Mouse (Mus musculus) hindbrain, embryonic 14.5 days (tissue): ENCODE measurements around the gene Arhgef3. TPM values are rescaled to one million over a fixed set of nuclear protein-coding genes. Genes with fewer than 3 reads are reported as not detected.

Experiments
- ATAC-seq: fragments of 200-750 bp; cut with Nextera tagmentation; 2 replicates; pipeline ENCODE4 v1.8.0; 2017; ENCODE audit warnings: moderate number of reproducible peaks, mild to moderate bottlenecking, moderate TSS enrichment, moderate library complexity; ENCODE audit not compliant: low FRiP score
- DNase-seq: peaks from one replicate; pipeline ENCODE4 v3.0.0-alpha.2; 2015; ENCODE audit warnings: low spot score
- H3K27ac ChIP-seq: fragments of 300-500 bp; sonication (generic); 2 replicates; pipeline ENCODE4 v1.5.1; 2014; ENCODE audit warnings: mild to moderate bottlenecking, moderate library complexity
- H3K27me3 ChIP-seq: fragments of 300-500 bp; sonication (generic); 2 replicates; pipeline ENCODE4 v1.6.1; 2014; ENCODE audit warnings: mild to moderate bottlenecking, low read length, mixed read lengths; ENCODE audit not compliant: control insufficient read depth, insufficient read depth
- H3K36me3 ChIP-seq: fragments of 300-500 bp; sonication (generic); replicated peaks from 2 replicates; pipeline ENCODE4 v1.6.1; 2014; ENCODE audit not compliant: control insufficient read depth, insufficient read depth
- H3K4me1 ChIP-seq: fragments of 300-500 bp; sonication (generic); replicated peaks from 2 replicates; pipeline ENCODE4 v1.6.1; 2014; ENCODE audit warnings: antibody characterized with exemption, low read length, mixed read lengths; ENCODE audit not compliant: control insufficient read depth, insufficient read depth
- H3K4me2 ChIP-seq: fragments of 300-500 bp; sonication (generic); replicated peaks from 2 replicates; pipeline ENCODE4 v1.6.1; 2014; ENCODE audit warnings: mild to moderate bottlenecking, moderate library complexity
- H3K4me3 ChIP-seq: fragments of 300-500 bp; sonication (generic); replicated peaks from 2 replicates; pipeline ENCODE4 v1.5.1; 2014; ENCODE audit warnings: mild to moderate bottlenecking, low read length
- H3K9ac ChIP-seq: fragments of 300-500 bp; sonication (generic); 2 replicates; pipeline ENCODE4 v1.6.1; 2014
- H3K9me3 ChIP-seq: fragments of 300-500 bp; sonication (generic); 2 replicates; pipeline ENCODE4 v1.6.1; 2016; ENCODE audit warnings: low read length; ENCODE audit not compliant: control insufficient read depth
- WGBS: fragments of 180-500 bp; shearing (Covaris S2); extraction: QIAGEN DNeasy Blood & Tissue Kit; methylation state at CpG from one replicate; pipeline ENCODE4 v1.1.7; 2014; 5-methylcytosine and 5-hydroxymethylcytosine counted together
- polyA plus RNA-seq: library from polyadenylated mRNA; unstranded; fragments of >200 nt; fragmentation: Nextera tagmentation; extraction: Ambion mirVana; gene quantifications from 2 replicates; pipeline ENCODE4 v1.2.1, GENCODE M21; 2014

The Arhgef3 gene
- polyA plus RNA-seq, 1 experiment from 2014 or later = 11.8 TPM

DNA sequence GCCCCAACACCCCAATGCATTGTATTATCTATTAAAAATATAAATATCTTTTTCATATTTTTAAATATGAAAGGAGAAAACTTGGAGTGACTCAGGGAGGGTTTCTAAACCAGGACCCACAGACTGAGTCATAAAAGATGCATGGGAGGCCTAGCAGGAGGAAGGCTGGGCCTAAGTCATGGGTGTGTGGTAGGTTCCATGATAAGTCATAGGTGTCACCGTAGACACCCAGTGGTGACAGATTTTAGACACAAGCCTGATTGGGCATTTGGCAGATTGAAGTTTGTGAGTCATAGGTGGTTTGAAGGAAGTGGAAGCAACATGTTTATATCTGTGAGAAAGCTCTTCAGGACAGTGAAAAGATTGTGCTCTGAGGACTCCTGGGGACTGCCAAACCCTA lies 134.4 kb downstream of the Arhgef3 start:
- H3K36me3 ChIP-seq = no peaks in the 10 kb centered on the region
- no peaks in the 10 kb centered on the region for H3K4me1 ChIP-seq
- ATAC-seq (no peak), DNase-seq (no peak)
- 100% methylated on average over 1 of the region's 1 CpGs for WGBS
- H3K4me3 ChIP-seq = no peak overlapping the region
- no peaks in the 10 kb centered on the region for H3K27me3 ChIP-seq
- H3K9ac ChIP-seq = no peak overlapping the region
- no peak overlapping the region for H3K4me2 ChIP-seq
- H3K9me3 ChIP-seq = no peaks in the 10 kb centered on the region
- H3K27ac ChIP-seq = no peak overlapping the region

DNA sequence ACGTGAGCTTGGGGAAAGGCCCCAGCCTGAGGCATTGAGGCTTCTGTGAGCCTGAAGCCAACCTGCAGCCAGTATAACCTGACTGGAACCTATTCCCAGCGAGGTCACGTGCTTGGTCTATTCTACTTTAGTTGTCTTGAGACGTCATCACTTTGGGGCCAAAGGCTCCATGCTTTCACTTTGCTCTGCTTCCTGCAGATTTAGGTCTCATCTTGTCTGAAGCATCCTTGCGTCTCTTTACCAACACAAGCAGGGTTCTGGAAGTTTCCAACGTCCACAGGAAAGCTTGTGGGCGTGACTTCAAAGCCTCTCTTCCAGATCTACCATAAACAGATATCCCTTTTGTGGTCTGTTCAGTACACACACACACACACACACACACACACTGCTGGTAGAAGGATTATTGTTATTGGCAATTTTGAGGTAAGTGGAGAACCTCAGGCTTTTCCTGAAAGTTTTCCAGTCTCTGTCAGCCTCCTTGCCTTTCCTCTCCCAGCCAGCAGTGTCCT lies 135.6 kb downstream of the Arhgef3 start:
- Histone ChIP-seq H3K9me3 (no peaks in the 10 kb centered on the region), H3K4me1 (no peaks in the 10 kb centered on the region), H3K36me3 (no peaks in the 10 kb centered on the region), H3K27me3 (no peaks in the 10 kb centered on the region), H3K4me2 (no peak overlapping the region), H3K9ac (no peak overlapping the region), H3K27ac (no peak overlapping the region), H3K4me3 (no peak overlapping the region)
- ATAC-seq (no peak), DNase-seq (no peak)
- 86% methylated on average over 7 of the region's 7 CpGs for whole genome bisulfite sequencing

DNA sequence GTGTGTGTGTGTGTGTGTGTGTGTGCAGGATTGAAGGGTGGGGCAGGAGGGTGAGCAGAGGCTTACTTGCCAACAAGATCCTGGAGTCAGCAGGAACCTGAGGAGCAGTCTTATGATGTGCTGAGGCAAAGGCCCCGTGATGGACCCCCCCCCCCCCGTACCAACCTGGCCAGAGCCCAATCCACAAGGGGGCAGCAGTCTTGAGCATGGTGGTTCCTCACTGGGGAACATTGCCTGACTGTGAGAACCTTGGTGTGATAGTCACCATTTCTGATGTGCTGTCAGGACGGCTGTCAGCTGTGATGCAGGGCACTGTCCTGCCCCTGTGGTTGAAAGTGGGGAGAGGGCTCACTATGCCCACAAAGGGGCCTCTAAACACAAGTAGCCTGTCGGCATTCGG lies 138.7 kb downstream of the Arhgef3 start:
- Histone ChIP-seq H3K27ac (no peak overlapping the region), H3K4me2 (no peak overlapping the region), H3K4me3 (no peak overlapping the region), H3K9me3 (no peaks in the 10 kb centered on the region), H3K4me1 (no peaks in the 10 kb centered on the region), H3K27me3 (no peaks in the 10 kb centered on the region), H3K36me3 (no peaks in the 10 kb centered on the region), H3K9ac (no peak overlapping the region)
- WGBS = 89% methylated on average over 5 of the region's 5 CpGs
- DNase-seq = no peak
- ATAC-seq = no peak

DNA sequence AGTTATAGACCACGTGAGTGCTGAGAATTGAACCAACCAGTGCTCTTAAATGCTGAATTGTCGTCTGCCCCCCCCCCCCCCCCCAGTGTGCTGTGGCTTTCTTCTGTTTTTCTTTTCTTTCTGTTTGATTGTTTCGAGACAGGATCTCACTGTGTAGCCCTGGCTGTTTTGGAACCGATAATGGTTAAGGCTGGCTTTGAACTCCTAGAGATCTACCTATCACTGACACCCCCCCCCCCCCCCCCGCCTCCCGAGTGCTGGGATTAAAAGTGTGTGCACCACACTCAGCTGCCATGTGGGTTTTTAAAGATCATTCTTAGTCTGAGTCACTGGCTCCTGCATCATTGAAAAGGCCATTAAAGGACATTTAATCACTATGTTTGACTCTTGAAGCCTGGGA lies 147.7 kb downstream of the Arhgef3 start:
- H3K27me3 ChIP-seq = no peaks in the 10 kb centered on the region
- no peaks in the 10 kb centered on the region for H3K36me3 ChIP-seq
- DNase-seq (no peak), ATAC-seq (no peak)
- no peak overlapping the region for H3K9ac ChIP-seq
- H3K9me3 ChIP-seq = no peaks in the 10 kb centered on the region
- H3K4me3 ChIP-seq = no peak overlapping the region
- no peak overlapping the region for H3K27ac ChIP-seq
- H3K4me1 ChIP-seq = no peaks in the 10 kb centered on the region
- 67% methylated on average over 6 of the region's 6 CpGs for WGBS
- no peak overlapping the region for H3K4me2 ChIP-seq

DNA sequence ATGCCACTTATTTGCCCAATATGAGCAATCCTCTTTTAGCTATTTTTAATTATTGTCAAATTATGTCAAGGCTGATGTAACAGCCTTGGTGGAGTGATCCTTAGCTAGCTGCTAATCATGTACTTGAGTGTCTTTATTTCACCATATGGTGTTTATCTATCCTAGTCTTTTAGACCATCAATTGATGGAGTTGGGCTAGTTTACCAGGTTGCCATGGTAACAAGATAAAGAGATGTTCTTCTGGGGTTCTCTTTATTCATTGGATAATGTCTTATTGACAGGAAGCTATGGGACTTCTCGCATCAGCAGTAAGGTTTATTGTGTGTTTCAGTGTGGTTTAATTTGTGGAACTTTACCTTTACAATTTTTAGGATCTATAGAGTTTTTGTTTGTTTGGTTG lies 151.9 kb downstream of the Arhgef3 start:
- Histone ChIP-seq H3K9me3 (no peaks in the 10 kb centered on the region), H3K4me3 (no peak overlapping the region), H3K9ac (no peak overlapping the region), H3K27ac (no peak overlapping the region), H3K27me3 (no peaks in the 10 kb centered on the region), H3K36me3 (no peaks in the 10 kb centered on the region), H3K4me2 (no peak overlapping the region), H3K4me1 (peaks cover 5% of the 10 kb centered on the region; the same call in 1 of the 2 replicates)
- ATAC-seq = no peak
- WGBS = 26% methylated on average over 1 of the region's 1 CpGs
- no peak for DNase-seq

DNA sequence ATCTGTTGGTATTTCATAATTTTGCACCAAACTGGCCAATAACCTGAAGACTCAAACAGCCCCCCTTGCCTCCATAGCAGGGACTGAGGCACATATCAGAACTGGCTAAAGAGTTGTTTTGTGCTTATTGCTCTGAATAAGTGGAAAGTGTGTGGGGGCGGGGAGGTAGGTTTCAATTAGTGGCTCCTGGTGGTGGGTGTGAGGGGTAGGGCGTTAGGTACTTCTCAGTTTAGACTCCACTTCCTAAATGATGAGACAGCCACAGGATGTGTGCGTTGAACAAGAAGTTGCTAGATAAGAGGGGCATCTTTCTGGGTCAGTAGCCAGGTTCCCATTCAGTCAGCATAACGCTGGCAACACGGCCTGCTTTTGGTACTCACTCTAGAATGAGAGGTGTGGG lies 153.4 kb downstream of the Arhgef3 start:
- 63% methylated on average over 5 of the region's 5 CpGs for WGBS
- ATAC-seq = no peak
- H3K27ac ChIP-seq = no peak overlapping the region

DNA sequence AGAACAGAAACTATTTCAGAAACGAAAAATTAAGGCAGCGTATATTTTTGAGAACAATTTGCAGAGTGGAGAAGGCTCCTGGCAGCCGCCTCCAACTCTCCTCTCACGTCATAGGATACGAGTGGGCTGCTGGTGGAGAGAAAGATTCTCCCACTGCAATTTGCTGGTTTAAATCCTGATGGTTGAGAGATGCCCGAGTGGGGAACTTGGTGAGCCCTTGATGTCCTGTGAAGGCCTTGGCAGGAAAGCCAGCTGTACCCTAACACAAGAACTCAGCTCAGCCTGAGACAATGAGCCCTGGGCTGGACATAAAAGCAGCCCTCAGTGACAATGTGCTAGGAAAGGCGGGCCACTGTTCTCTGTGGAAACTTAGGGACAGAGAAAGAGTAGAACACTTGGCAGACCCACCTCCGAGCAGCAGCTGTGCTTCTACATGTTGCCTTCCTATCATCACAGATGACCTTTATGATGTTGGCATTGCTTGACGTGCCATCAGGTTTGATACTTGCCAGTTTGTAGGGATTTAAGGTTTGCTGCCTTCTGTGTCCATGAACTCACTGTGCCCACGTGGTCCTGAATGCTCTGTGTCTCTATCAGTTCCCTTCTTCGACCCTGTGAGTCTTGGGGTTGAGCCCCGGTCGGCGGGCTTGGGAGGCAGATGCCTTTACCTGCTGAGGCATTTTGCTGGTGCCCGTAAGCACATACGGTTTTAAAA lies 154.4 kb downstream of the Arhgef3 start:
- Histone ChIP-seq H3K36me3 (no peaks in the 10 kb centered on the region), H3K27ac (no peak overlapping the region), H3K4me3 (no peak overlapping the region), H3K9ac (no peak overlapping the region), H3K4me2 (no peak overlapping the region), H3K4me1 (peaks cover 10% of the 10 kb centered on the region; the same call in 1 of the 2 replicates), H3K9me3 (no peaks in the 10 kb centered on the region), H3K27me3 (no peaks in the 10 kb centered on the region)
- ATAC-seq (no peak), DNase-seq (no peak)
- 89% methylated on average over 16 of the region's 16 CpGs for WGBS

More for the DNA sequence above, 153.4 kb downstream of the Arhgef3 start:
- DNase-seq = no peak
- Histone ChIP-seq H3K9ac (no peak overlapping the region), H3K4me1 (peaks cover 10% of the 10 kb centered on the region; the same call in 1 of the 2 replicates), H3K4me3 (no peak overlapping the region), H3K9me3 (no peaks in the 10 kb centered on the region), H3K4me2 (no peak overlapping the region), H3K27me3 (no peaks in the 10 kb centered on the region), H3K36me3 (no peaks in the 10 kb centered on the region)

DNA sequence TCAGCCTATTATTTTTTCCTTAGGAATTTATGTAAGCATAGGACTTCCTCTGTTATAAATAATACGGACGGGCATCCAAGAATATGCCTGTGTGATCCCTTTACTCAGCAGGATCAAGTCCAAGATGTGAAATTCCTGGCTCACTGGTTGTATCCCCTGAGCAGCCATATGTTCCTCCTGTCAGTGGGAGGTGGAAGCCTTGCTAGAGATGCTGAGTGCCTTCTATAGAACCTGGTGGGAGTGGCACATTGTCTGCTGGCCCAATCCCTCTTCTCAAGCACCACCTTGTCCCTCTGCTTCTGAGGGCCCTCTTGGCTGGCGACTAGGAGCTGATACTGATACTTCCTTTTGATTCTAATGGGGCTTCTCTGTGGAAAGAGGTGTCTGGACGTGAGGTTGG lies 155.1 kb downstream of the Arhgef3 start:
- 76% methylated on average over 4 of the region's 4 CpGs for WGBS
- H3K4me3 ChIP-seq = no peak overlapping the region
- no peak overlapping the region for H3K9ac ChIP-seq
- H3K27ac ChIP-seq = no peak overlapping the region
- H3K27me3 ChIP-seq = no peaks in the 10 kb centered on the region
- no peak for DNase-seq
- no peak for ATAC-seq
- H3K36me3 ChIP-seq = no peaks in the 10 kb centered on the region
- H3K4me1 ChIP-seq = peaks cover 10% of the 10 kb centered on the region; the same call in 1 of the 2 replicates
- H3K9me3 ChIP-seq = no peaks in the 10 kb centered on the region
- H3K4me2 ChIP-seq = no peak overlapping the region

DNA sequence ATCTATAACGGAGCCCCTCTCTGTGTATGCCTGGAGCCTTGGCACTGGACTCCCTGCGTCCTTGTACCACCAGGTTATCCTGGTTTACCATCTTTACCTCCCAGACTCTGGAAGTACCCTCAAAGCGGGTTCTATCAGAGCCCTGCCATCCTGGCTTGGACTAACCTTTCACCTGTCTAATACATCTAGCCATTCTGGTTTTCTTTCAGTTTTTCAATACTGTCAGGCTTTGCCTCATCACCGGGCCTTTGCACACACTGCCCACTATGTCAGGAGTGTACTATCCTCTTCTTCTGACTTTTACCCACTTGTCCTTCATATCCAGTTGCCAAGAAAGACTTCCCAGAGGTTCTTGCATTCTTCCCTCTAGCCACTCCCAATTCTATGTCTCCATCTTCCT lies 155.8 kb downstream of the Arhgef3 start:
- WGBS = 94% methylated on average over 4 of the region's 4 CpGs
- H3K4me2 ChIP-seq = no peak overlapping the region
- peaks cover 10% of the 10 kb centered on the region; the same call in 1 of the 2 replicates for H3K4me1 ChIP-seq
- DNase-seq (no peak), ATAC-seq (no peak)
- no peaks in the 10 kb centered on the region for H3K9me3 ChIP-seq
- H3K36me3 ChIP-seq = no peaks in the 10 kb centered on the region
- no peak overlapping the region for H3K27ac ChIP-seq
- H3K4me3 ChIP-seq = no peak overlapping the region
- no peaks in the 10 kb centered on the region for H3K27me3 ChIP-seq
- H3K9ac ChIP-seq = no peak overlapping the region
